Mouse (Mus musculus) midbrain, embryonic 13.5 days (tissue): ENCODE measurements around the gene Otol1. TPM values are rescaled to one million over a fixed set of nuclear protein-coding genes. Genes with fewer than 3 reads are reported as not detected.

ENCODE experiments used
- polyA plus RNA-seq: library from polyadenylated mRNA; unstranded; fragments of >200 nt; fragmentation: Nextera tagmentation; extraction: Ambion mirVana; gene quantifications from 2 replicates; pipeline ENCODE4 v1.2.1, GENCODE M21; 2015

The Otol1 gene
- polyA plus RNA-seq, 1 experiment from 2014 or later, result not detected

Other genes with a start within 250 kb of the Otol1 start
- 0.19 and 0.26 TPM in 2 replicates for gene Sptssb, start 147.7 kb upstream of the Otol1 start, polyA plus RNA-seq